Mouse (Mus musculus): ENCODE data around the gene Ccdc190. TPM values are rescaled to one million over a fixed set of nuclear protein-coding genes. Genes with fewer than 3 reads are reported as not detected.

Gene Ccdc190
- total RNA-seq, 1 experiment, result 0.40 TPM

DNA sequence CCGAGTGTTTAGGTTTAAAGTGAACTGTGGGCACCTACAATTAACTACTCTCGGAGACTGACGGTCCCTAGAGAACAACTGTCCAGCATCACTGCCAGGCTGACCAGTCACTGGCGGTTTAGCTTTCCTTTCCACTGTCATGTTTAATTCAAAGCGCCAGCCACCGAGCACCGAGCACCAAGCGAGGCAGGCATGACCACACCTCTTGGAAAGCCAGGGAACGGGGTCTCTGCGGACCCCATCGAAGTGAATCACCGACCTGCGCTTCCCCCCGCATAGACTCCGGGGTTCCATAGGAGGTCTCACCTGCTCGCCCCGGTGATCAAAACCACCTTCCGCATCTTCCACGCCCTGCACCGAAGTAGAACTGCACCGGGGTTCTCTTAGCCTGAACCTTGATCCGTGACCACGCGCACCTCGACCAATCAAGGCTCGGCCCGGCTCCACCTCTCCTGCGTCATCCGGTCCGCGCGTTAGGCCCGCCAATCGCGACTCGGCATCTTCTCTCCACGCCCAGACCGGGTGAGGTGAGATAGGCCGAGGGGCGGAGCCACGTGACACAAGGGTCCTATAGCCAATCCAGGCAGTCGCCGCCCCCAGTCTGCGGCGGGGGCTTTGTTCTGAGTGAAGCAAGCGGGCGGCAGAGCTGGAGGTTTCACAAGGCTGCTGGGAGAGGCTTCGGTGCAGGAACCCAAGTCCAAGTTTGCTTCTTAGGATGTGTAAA lies 40.5 kb downstream of the Ccdc190 start, which contains the start of gene Hsd17b7:
TSS of gene Hsd17b7 (minus strand) at position 450 of the 724 bp plus-strand sequence.
- in situ Hi-C loops (cut with MboI; ENCODE audit: low sequenced_read_pairs in 2 of 2, unreplicated experiment in 2 of 2), result loop anchor here in 1 of 2 experiments (25.0 kb wide), 1 partner anchor 168 kb away; no protein-coding TSS in a partner anchor
- H3K4me3 ChIP-seq (ENCODE audit: insufficient read depth in 1 of 2, low read depth in 1 of 2, low read length in 2 of 2, poor library complexity in 1 of 2, severe bottlenecking in 1 of 2), result peak within 1 kb of the TSS; percentile 70 to 83
- TF ChIP-seq HCFC1 (IDR thresholded peaks at IDR 0.05; ENCODE audit: borderline replicate concordance, insufficient read depth, low read length) (peak; percentile 50; the same call in 1 of the 2 replicates), ZNF384 (IDR thresholded peaks at IDR 0.05; ENCODE audit: low read depth, low read length) (no peak), MAFK (IDR thresholded peaks at IDR 0.05; ENCODE audit: insufficient read depth, low read depth, low read length) (no peak)
- no peaks in the 10 kb centered on the region for H3K9me3 ChIP-seq (ENCODE audit: control insufficient read depth, insufficient read depth, low read depth, low read length)
- no peaks in the 10 kb centered on the region for H3K4me1 ChIP-seq (ENCODE audit: control insufficient read depth in 2 of 2, insufficient read depth in 2 of 2, low read length in 2 of 2, poor library complexity in 1 of 2)
- H3K27ac ChIP-seq (ENCODE audit: insufficient read depth, low read depth, low read length, poor library complexity, severe bottlenecking), result peak within 1 kb of the TSS; percentile 37
- peak within 1 kb of the TSS; percentile 78 for H3K9ac ChIP-seq (ENCODE audit: insufficient read depth, low read depth, low read length, poor library complexity, severe bottlenecking)
- H3K36me3 ChIP-seq (ENCODE audit: control insufficient read depth, insufficient read depth, low read length, poor library complexity, severe bottlenecking), result peaks cover 2% of the 10 kb centered on the region
- peak; percentile 98 for DNase-seq (ENCODE audit: low read depth, low spot score)

DNA sequence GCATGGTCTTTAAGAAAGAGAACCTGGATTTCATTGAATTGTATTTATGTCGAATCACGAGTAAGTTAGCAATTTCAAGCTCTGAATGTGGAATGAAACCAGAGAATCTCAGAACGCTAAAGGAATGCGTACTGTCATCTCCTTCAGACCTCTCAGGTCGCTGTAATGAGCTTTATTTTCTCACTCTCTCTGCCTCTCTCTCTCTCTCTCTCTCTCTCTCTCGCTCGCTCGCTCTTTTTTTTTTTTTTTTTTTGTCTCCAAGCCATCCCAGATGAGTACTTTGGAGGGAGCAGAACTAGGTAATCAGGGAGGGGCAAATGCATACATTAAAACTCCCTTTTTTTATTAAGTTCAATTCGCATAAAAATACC lies 41.1 kb downstream of the Ccdc190 start:
- Histone ChIP-seq H3K36me3 (ENCODE audit: control insufficient read depth, insufficient read depth, low read length, poor library complexity, severe bottlenecking) (peaks cover 2% of the 10 kb centered on the region), H3K27ac (ENCODE audit: insufficient read depth, low read depth, low read length, poor library complexity, severe bottlenecking) (peak overlapping the region; percentile 5; the same call in 1 of the 2 replicates), H3K9me3 (ENCODE audit: control insufficient read depth, insufficient read depth, low read depth, low read length) (no peaks in the 10 kb centered on the region), H3K9ac (ENCODE audit: insufficient read depth, low read depth, low read length, poor library complexity, severe bottlenecking) (peak overlapping the region; percentile 47; the same call in 1 of the 2 replicates), H3K4me1 (ENCODE audit: control insufficient read depth in 2 of 2, insufficient read depth in 2 of 2, low read length in 2 of 2, poor library complexity in 1 of 2) (no peaks in the 10 kb centered on the region), H3K4me3 (ENCODE audit: insufficient read depth in 1 of 2, low read depth in 1 of 2, low read length in 2 of 2, poor library complexity in 1 of 2, severe bottlenecking in 1 of 2) (peak overlapping the region; percentile 67 to 70)
- DNase-seq (ENCODE audit: low read depth, low spot score), result no peak
- TF ChIP-seq ZNF384 (IDR thresholded peaks at IDR 0.05; ENCODE audit: low read depth, low read length), result peak; percentile 74
- no peak for TF ChIP-seq MAFK (IDR thresholded peaks at IDR 0.05; ENCODE audit: insufficient read depth, low read depth, low read length)
- in situ Hi-C loops (cut with MboI; ENCODE audit: low sequenced_read_pairs in 2 of 2, unreplicated experiment in 2 of 2), result loop anchor here in 1 of 2 experiments (25.0 kb wide), 1 partner anchor 168 kb away; no protein-coding TSS in a partner anchor

DNA sequence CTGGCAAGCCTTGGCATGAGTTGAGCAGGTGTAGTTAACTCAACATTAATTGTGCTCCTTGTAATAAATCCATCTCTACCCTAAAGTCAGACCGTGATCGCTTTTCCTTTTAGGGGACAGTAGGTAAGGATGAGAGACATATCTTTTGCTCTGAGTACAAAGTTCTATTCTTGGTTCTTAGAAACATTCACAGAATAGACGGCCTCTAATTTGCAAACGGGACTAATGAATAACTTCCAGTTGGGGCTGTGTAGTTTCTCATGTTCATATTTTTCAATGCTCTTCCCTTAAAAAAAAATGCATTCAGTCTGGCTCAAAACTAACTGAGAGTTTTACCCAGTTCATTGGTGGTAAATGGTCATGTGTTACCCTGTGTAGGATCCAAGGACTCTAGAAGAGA lies 42.5 kb downstream of the Ccdc190 start:
- TF ChIP-seq CHD2 (IDR thresholded peaks at IDR 0.05; ENCODE audit: low read depth, low read length) (no peak), ZNF384 (IDR thresholded peaks at IDR 0.05; ENCODE audit: low read depth, low read length) (no peak), MAFK (IDR thresholded peaks at IDR 0.05; ENCODE audit: insufficient read depth, low read depth, low read length) (no peak), ZC3H11A (IDR thresholded peaks at IDR 0.05; ENCODE audit: borderline replicate concordance, low read depth, low read length) (no peak), HCFC1 (IDR thresholded peaks at IDR 0.05; ENCODE audit: borderline replicate concordance, insufficient read depth, low read length) (no peak)
- no peak for DNase-seq (ENCODE audit: low read depth, low spot score)
- Histone ChIP-seq H3K36me3 (ENCODE audit: control insufficient read depth, insufficient read depth, low read length, poor library complexity, severe bottlenecking) (peaks cover 2% of the 10 kb centered on the region), H3K4me3 (ENCODE audit: insufficient read depth in 1 of 2, low read depth in 1 of 2, low read length in 2 of 2, poor library complexity in 1 of 2, severe bottlenecking in 1 of 2) (no peak overlapping the region), H3K27ac (ENCODE audit: insufficient read depth, low read depth, low read length, poor library complexity, severe bottlenecking) (no peak overlapping the region), H3K4me1 (ENCODE audit: control insufficient read depth in 2 of 2, insufficient read depth in 2 of 2, low read length in 2 of 2, poor library complexity in 1 of 2) (no peaks in the 10 kb centered on the region), H3K9ac (ENCODE audit: insufficient read depth, low read depth, low read length, poor library complexity, severe bottlenecking) (no peak overlapping the region), H3K9me3 (ENCODE audit: control insufficient read depth, insufficient read depth, low read depth, low read length) (no peaks in the 10 kb centered on the region)
- in situ Hi-C loops (cut with MboI; ENCODE audit: low sequenced_read_pairs in 2 of 2, unreplicated experiment in 2 of 2), result loop anchor here in 1 of 2 experiments (25.0 kb wide), 1 partner anchor 166 kb away; no protein-coding TSS in a partner anchor

- no peak for TF ChIP-seq CHD2 (IDR thresholded peaks at IDR 0.05; ENCODE audit: low read depth, low read length)
- no peak for TF ChIP-seq ZC3H11A (IDR thresholded peaks at IDR 0.05; ENCODE audit: borderline replicate concordance, low read depth, low read length)
- Histone ChIP-seq H3K27ac (ENCODE audit: insufficient read depth, low read depth, low read length, poor library complexity, severe bottlenecking) (no peak overlapping the region), H3K9me3 (ENCODE audit: control insufficient read depth, insufficient read depth, low read depth, low read length) (no peaks in the 10 kb centered on the region), H3K36me3 (ENCODE audit: control insufficient read depth, insufficient read depth, low read length, poor library complexity, severe bottlenecking) (peaks cover 2% of the 10 kb centered on the region; the same call in 1 of the 2 replicates), H3K4me3 (ENCODE audit: insufficient read depth in 1 of 2, low read depth in 1 of 2, low read length in 2 of 2, poor library complexity in 1 of 2, severe bottlenecking in 1 of 2) (no peak overlapping the region), H3K4me1 (ENCODE audit: control insufficient read depth in 2 of 2, insufficient read depth in 2 of 2, low read length in 2 of 2, poor library complexity in 1 of 2) (no peaks in the 10 kb centered on the region), H3K9ac (ENCODE audit: insufficient read depth, low read depth, low read length, poor library complexity, severe bottlenecking) (no peak overlapping the region)
- in situ Hi-C loops (cut with MboI; ENCODE audit: low sequenced_read_pairs in 2 of 2, unreplicated experiment in 2 of 2), result loop anchor here in 1 of 2 experiments (25.0 kb wide), 1 partner anchor 165 kb away; no protein-coding TSS in a partner anchor
- no peak for DNase-seq (ENCODE audit: low read depth, low spot score)
These were observed 43.5 kb downstream of the Ccdc190 start for GRCm38 (mm10) chr1:169971998-169972397.

- H3K9me3 ChIP-seq (ENCODE audit: control insufficient read depth, insufficient read depth, low read depth, low read length), result no peaks in the 10 kb centered on the region
- H3K4me1 ChIP-seq (ENCODE audit: control insufficient read depth in 2 of 2, insufficient read depth in 2 of 2, low read length in 2 of 2, poor library complexity in 1 of 2), result no peaks in the 10 kb centered on the region
- H3K27ac ChIP-seq (ENCODE audit: insufficient read depth, low read depth, low read length, poor library complexity, severe bottlenecking), result no peak overlapping the region
- no peak for DNase-seq (ENCODE audit: low read depth, low spot score)
- in situ Hi-C loops (cut with MboI; ENCODE audit: low sequenced_read_pairs in 2 of 2, unreplicated experiment in 2 of 2), result no loop called here
- no peak overlapping the region for H3K9ac ChIP-seq (ENCODE audit: insufficient read depth, low read depth, low read length, poor library complexity, severe bottlenecking)
- H3K36me3 ChIP-seq (ENCODE audit: control insufficient read depth, insufficient read depth, low read length, poor library complexity, severe bottlenecking), result no peaks in the 10 kb centered on the region
- no peak for TF ChIP-seq ZNF384 (IDR thresholded peaks at IDR 0.05; ENCODE audit: low read depth, low read length)
- TF ChIP-seq MAFK (IDR thresholded peaks at IDR 0.05; ENCODE audit: insufficient read depth, low read depth, low read length), result no peak
- no peak for TF ChIP-seq CHD2 (IDR thresholded peaks at IDR 0.05; ENCODE audit: low read depth, low read length)
- no peak for TF ChIP-seq ZC3H11A (IDR thresholded peaks at IDR 0.05; ENCODE audit: borderline replicate concordance, low read depth, low read length)
- no peak for TF ChIP-seq HCFC1 (IDR thresholded peaks at IDR 0.05; ENCODE audit: borderline replicate concordance, insufficient read depth, low read length)
- no peak overlapping the region for H3K4me3 ChIP-seq (ENCODE audit: insufficient read depth in 1 of 2, low read depth in 1 of 2, low read length in 2 of 2, poor library complexity in 1 of 2, severe bottlenecking in 1 of 2)
These were observed 49.2 kb downstream of the Ccdc190 start for GRCm38 (mm10) chr1:169977621-169978020.

All from ES-E14 (cell line).